Mouse (Mus musculus) liver, embryonic 16.5 days (tissue): ENCODE measurements around the gene Hexim2. TPM values are rescaled to one million over a fixed set of nuclear protein-coding genes. Genes with fewer than 3 reads are reported as not detected.

Source experiments
- ATAC-seq: fragments of 200-750 bp; cut with Nextera tagmentation; 2 replicates; pipeline ENCODE4 v1.8.0; 2017; ENCODE audit warnings: low read depth, mild to moderate bottlenecking, moderate number of reproducible peaks, moderate library complexity
- H3K27ac ChIP-seq: fragments of 300-500 bp; sonication (generic); 2 replicates; pipeline ENCODE4 v1.5.1; 2014; ENCODE audit warnings: mild to moderate bottlenecking, low read length
- H3K27me3 ChIP-seq: fragments of 300-500 bp; sonication (generic); 2 replicates; pipeline ENCODE4 v1.6.1; 2014; ENCODE audit warnings: low read depth, low read length, mixed read lengths; ENCODE audit not compliant: control insufficient read depth, insufficient read depth
- H3K36me3 ChIP-seq: fragments of 300-500 bp; sonication (generic); 2 replicates; pipeline ENCODE4 v1.6.1; 2014; ENCODE audit warnings: mild to moderate bottlenecking; ENCODE audit not compliant: control insufficient read depth, insufficient read depth
- H3K4me1 ChIP-seq: fragments of 300-500 bp; sonication (generic); 2 replicates; pipeline ENCODE4 v1.6.1; 2014; ENCODE audit warnings: low read depth, low read length, mixed read lengths; ENCODE audit not compliant: control insufficient read depth
- H3K4me2 ChIP-seq: fragments of 300-500 bp; sonication (generic); 2 replicates; pipeline ENCODE4 v1.6.1; 2014; ENCODE audit warnings: low read depth, low read length, mixed read lengths
- H3K4me3 ChIP-seq: fragments of 300-500 bp; sonication (generic); 2 replicates; pipeline ENCODE4 v1.5.1; 2014; ENCODE audit warnings: low read depth, mild to moderate bottlenecking, low read length
- H3K9ac ChIP-seq: fragments of 300-500 bp; sonication (generic); 2 replicates; pipeline ENCODE4 v1.6.1; 2014; ENCODE audit warnings: low read depth, low read length
- H3K9me3 ChIP-seq: fragments of 300-500 bp; sonication (generic); replicated peaks from 2 replicates; pipeline ENCODE4 v1.6.1; 2016; ENCODE audit warnings: low read length; ENCODE audit not compliant: control insufficient read depth
- WGBS: fragments of 180-500 bp; shearing (Covaris S2); extraction: QIAGEN DNeasy Blood & Tissue Kit; methylation state at CpG from one replicate; pipeline ENCODE4 v1.1.7; 2014; ENCODE audit not compliant: insufficient replicate concordance; 5-methylcytosine and 5-hydroxymethylcytosine counted together
- polyA plus RNA-seq: library from polyadenylated mRNA; unstranded; fragments of >200 nt; fragmentation: Nextera tagmentation; extraction: Ambion mirVana; gene quantifications from 2 replicates; pipeline ENCODE4 v1.2.1, GENCODE M21; 2015

The Hexim2 gene
- polyA plus RNA-seq, 1 experiment from 2014 or later: 5.2 TPM

DNA sequence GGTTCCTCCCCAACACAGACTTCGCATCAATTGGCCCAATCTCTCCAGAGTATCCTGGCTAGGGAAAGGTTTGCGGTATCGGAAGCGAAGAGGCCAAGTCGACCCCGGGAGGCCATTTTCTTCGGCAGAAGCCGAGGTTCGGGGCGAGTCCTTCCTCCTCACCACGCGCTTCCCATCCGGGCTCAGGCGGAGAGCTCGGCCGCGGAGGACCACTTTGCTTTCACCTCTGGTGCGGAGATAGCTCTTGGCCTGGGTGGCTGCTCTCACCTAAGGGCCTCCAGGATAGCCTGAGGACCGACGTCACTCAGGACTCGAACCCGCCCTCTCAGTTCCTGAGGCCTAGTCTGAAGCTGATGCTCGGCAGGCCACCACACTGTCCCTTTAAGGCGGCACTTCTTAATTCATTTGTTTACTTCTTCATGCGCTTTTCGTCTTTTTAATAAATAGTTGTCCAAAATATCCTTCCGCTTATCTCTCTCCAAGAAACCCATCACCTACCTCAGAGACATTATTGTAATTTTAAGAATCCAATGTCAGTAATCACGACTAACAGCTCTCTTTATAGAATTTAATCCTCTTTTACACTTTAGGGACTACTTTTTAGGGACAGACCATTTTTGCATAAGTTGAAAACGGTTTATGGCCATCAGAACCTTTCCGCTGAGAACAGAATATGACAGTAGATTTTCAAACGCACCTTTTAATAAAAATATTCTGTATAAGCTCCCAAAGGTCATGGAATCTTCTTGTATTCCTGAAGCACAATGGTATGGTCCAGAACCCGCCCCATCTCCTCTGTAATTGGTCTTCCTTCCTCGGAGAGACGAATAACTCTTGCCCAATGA lies 16.8 kb upstream of the Hexim2 start:
- Histone ChIP-seq H3K4me1 (peaks cover 31% of the 10 kb centered on the region), H3K36me3 (no peaks in the 10 kb centered on the region), H3K4me2 (peak overlapping the region; percentile 64), H3K27ac (peak overlapping the region; percentile 95), H3K4me3 (peak overlapping the region; percentile 74), H3K9me3 (no peaks in the 10 kb centered on the region), H3K9ac (peak overlapping the region; percentile 87), H3K27me3 (no peaks in the 10 kb centered on the region)
- peak; percentile 72 for ATAC-seq
- under 1% methylated on average over 34 of the region's 34 CpGs for WGBS

DNA sequence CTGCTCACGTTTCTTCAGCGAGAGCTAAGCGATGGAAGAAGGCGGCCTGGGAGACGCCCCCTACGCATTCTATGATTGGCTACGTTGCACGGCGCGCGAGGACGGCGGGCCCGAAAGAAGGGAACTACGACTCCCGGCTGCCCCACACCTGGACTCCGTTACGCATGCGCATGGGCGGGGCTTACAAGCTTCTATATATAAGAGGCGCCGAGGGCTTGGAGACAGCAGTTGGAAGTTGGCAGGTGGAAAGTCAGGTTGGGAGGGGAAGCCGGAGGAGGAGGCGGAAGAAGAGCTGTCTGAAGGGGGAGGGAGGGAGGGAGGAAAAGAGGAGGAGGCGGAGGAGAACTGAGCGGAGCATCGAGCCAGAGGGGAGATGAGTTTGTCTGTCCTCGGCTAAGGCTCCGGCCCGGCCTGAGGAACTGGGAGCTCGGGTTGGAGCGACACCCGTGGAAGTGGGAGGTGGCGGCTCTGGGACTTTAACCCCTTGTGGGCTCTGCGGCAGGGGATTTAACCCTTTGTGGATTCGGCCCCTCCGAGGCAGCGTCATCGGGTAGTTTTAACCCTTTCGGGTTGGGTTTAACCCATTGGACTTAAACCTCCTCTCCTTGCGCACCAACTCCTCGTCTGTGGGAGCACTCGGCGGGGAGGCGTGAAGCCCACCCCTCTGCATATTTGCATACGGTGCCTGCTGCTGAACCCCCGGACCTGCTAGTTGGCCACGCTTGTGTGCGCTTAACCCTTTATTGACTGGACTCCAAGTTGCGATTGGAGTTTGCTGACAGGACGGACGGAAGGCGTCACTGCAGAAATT lies 16.0 kb upstream of the Hexim2 start, which contains the start of gene Hexim1:
Hexim1 (plus strand) TSS at position 224 of the 811 bp plus-strand sequence.
- Histone ChIP-seq H3K9me3 (no peaks in the 10 kb centered on the region), H3K36me3 (no peaks in the 10 kb centered on the region), H3K27me3 (no peaks in the 10 kb centered on the region), H3K9ac (peak within 1 kb of the TSS; percentile 87), H3K4me3 (peak within 1 kb of the TSS; percentile 74), H3K4me1 (peaks cover 30% of the 10 kb centered on the region), H3K4me2 (peak within 1 kb of the TSS; percentile 81), H3K27ac (peak within 1 kb of the TSS; percentile 95)
- ATAC-seq: peak; percentile 91
- 0% methylated on average over 53 of the region's 53 CpGs for WGBS

DNA sequence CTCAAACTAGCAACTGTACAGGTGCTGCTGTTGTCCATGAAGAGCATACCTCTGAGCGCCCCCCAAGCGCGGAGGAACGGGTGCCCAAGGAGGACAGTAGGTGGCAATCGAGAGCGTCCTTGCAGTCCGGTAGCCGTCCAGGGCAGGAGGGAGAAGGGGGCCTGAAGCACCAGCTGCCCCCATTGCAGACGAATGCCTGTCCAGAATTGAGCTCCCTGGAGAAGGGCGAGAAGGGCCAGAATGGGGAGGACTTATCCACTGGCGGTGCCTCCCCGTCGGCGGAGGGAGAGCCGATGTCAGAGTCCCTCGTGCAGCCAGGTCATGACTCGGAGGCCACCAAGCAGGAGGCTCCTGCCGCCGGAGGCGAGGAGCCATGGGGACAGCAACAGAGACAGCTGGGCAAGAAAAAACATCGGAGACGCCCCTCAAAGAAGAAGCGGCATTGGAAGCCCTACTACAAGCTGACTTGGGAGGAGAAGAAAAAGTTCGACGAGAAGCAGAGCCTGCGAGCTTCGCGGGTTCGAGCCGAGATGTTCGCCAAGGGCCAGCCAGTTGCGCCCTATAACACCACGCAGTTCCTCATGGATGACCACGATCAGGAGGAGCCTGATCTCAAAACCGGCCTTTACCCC lies 15.2 kb upstream of the Hexim2 start:
- H3K9ac ChIP-seq: peak overlapping the region; percentile 78
- peaks cover 25% of the 10 kb centered on the region for H3K4me1 ChIP-seq

DNA sequence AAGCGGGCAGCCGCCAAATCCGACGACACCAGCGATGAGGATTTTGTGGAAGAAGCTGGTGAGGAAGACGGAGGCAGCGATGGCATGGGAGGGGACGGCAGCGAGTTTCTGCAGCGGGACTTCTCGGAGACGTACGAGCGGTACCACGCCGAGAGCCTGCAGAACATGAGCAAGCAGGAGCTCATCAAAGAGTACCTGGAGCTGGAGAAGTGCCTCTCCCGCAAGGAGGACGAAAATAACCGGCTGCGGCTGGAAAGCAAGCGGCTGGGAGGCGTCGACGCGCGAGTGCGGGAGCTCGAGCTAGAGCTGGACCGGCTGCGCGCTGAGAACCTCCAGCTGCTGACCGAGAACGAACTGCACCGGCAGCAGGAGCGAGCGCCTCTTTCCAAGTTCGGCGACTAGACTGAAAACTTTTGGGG lies 14.6 kb upstream of the Hexim2 start:
- no peaks in the 10 kb centered on the region for H3K27me3 ChIP-seq
- H3K9ac ChIP-seq: peak overlapping the region; percentile 78
- H3K4me3 ChIP-seq: peak overlapping the region; percentile 66
- peak overlapping the region; percentile 89 for H3K27ac ChIP-seq
- peaks cover 19% of the 10 kb centered on the region for H3K4me1 ChIP-seq
- peak overlapping the region; percentile 81 for H3K4me2 ChIP-seq
- no peaks in the 10 kb centered on the region for H3K36me3 ChIP-seq
- no peaks in the 10 kb centered on the region for H3K9me3 ChIP-seq
- no peak for ATAC-seq
- under 1% methylated on average over 38 of the region's 38 CpGs for WGBS

More for the DNA sequence above, 15.2 kb upstream of the Hexim2 start:
- WGBS: under 1% methylated on average over 35 of the region's 35 CpGs
- Histone ChIP-seq H3K9me3 (no peaks in the 10 kb centered on the region), H3K36me3 (no peaks in the 10 kb centered on the region), H3K27ac (peak overlapping the region; percentile 89), H3K27me3 (no peaks in the 10 kb centered on the region), H3K4me3 (peak overlapping the region; percentile 66), H3K4me2 (peak overlapping the region; percentile 81)
- peak; percentile 9; the same call in 1 of the 2 replicates for ATAC-seq

DNA sequence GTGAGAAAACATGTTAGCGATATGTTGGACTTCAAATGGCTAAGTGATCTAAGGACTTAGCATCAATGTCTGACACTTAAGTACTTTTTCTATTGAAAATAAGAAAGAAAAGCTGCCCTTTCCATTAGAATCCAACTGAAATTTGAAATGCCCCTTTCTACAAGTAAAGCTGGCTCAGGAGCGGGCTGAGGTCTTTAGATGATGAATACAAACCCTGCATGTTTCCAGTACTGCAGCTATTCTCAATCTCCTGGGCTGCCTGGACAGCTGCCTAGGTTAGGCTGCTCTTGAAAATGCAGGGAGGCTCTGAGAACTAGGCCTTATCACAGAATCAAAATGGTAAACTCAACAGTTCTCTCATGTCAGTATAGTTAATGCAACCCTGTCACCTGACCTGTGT lies 13.4 kb upstream of the Hexim2 start:
- ATAC-seq: no peak
- peak overlapping the region; percentile 9 for H3K4me3 ChIP-seq
- no peak overlapping the region for H3K9ac ChIP-seq
- no peak overlapping the region for H3K27ac ChIP-seq
- 85% methylated on average over 2 of the region's 2 CpGs for WGBS
- no peaks in the 10 kb centered on the region for H3K9me3 ChIP-seq
- peak overlapping the region; percentile 81; the same call in 1 of the 2 replicates for H3K4me2 ChIP-seq
- H3K36me3 ChIP-seq: no peaks in the 10 kb centered on the region
- no peaks in the 10 kb centered on the region for H3K27me3 ChIP-seq
- peaks cover 17% of the 10 kb centered on the region for H3K4me1 ChIP-seq

DNA sequence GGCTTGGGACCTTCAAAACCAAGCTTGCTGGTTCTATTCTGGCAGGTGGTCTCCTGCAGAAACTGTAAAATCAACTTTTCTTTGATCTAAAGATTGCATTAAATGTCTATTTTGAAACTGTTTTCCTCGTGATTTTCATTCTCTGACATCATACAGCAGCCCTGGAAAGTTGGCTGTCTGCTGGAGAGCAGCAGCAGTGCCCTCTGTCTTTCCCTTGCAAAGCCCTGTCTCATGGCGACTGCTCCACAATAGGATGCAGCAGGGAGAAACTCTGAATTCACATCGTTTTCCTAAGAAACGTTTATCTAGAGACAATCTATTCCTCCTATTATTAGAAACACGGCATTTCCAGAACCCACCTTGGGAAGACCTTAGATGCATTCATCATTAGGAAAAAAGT lies 12.6 kb upstream of the Hexim2 start:
- Histone ChIP-seq H3K9me3 (no peaks in the 10 kb centered on the region), H3K27me3 (no peaks in the 10 kb centered on the region), H3K9ac (no peak overlapping the region), H3K4me3 (no peak overlapping the region), H3K4me2 (no peak overlapping the region), H3K36me3 (no peaks in the 10 kb centered on the region), H3K4me1 (peaks cover 11% of the 10 kb centered on the region), H3K27ac (no peak overlapping the region)
- 58% methylated on average over 5 of the region's 5 CpGs for WGBS
- ATAC-seq: no peak

DNA sequence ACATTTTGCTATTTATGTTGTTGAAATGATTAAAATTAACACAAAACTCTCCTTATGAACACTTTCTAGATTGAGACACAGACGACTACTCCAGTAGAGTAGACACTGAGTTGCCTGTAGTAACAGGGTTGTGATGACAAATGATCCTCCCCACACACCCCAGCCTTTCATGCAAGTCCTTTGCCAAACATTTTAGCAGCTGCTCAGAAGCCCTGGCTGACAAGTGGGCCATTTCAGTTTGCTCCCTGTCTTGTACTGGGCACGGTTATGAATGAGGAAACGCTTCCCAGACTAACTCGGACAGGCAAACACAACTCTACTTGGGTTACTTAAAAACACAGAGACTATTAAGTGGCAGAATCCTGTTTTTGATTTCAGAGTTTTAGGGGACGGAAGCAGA lies 11.9 kb upstream of the Hexim2 start:
- Histone ChIP-seq H3K4me3 (no peak overlapping the region), H3K36me3 (no peaks in the 10 kb centered on the region), H3K27me3 (no peaks in the 10 kb centered on the region), H3K9me3 (no peaks in the 10 kb centered on the region), H3K9ac (no peak overlapping the region), H3K4me2 (no peak overlapping the region), H3K27ac (no peak overlapping the region), H3K4me1 (peaks cover 9% of the 10 kb centered on the region)
- WGBS: 71% methylated on average over 5 of the region's 5 CpGs
- no peak for ATAC-seq

DNA sequence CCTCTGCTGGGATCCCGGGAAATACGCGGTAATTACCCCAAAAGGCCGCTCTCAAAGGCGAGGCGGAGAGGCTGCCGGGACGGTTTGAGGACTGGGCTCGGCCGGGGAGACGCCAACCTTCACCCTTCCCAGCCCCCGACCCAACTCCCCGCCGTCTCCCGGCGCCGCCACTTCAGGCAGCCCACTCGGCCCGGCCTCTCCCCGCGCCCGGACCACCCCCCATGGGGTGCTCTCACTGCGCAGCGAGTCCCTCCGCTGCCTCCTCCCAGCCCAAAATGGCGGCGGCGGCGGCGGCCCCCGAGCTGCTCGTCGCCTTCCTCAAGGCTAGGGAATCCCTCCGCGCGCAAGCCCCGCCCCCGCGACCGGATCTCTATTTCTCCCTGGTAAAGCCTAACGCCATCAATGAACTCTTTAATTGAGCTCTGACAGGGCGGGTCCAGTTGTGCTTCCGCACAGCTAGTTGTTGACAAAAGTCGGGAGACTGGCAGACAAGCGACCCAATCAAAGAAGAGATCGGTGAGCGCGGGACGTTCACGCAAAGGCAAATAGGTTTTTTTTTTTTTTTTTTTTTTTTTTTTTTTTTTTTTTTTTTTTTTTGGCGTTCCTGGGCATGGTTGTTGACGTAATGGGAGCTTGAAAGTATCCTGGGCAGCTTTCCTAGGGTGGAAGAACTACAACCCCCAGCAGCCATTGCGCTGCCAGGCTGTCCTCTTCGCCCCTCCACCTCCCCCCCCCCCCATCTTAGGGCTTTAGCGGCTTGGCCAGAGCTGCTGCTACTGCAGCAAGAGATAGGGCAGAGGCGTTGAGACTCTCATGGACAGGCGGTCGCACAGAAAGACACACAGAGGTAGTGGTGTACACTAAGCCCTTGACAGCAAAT lies 587 bp downstream of the Hexim2 start:
- Histone ChIP-seq H3K27me3 (no peaks in the 10 kb centered on the region), H3K9me3 (no peaks in the 10 kb centered on the region), H3K27ac (peak overlapping the region; percentile 94), H3K4me1 (peaks cover 45% of the 10 kb centered on the region), H3K36me3 (no peaks in the 10 kb centered on the region), H3K9ac (peak overlapping the region; percentile 98), H3K4me2 (peak overlapping the region; percentile 77), H3K4me3 (peak overlapping the region; percentile 94)
- under 1% methylated on average over 56 of the region's 58 CpGs for WGBS
- peak; percentile 90 for ATAC-seq
